Mouse (Mus musculus): ENCODE results near the gene Dscaml1.

Gene Dscaml1

GRCm38 (mm10) chr9:45664871-45665394 lies 238.5 kb downstream of the Dscaml1 start:
- DNase-seq (ENCODE audit: extremely low read depth, insufficient read length, low spot score): no peak

- DNase-seq (ENCODE audit: extremely low read depth, insufficient read length, low spot score): no peak
Measured at GRCm38 (mm10) chr9:45675931-45676330, 249.5 kb downstream of the Dscaml1 start.

GRCm38 (mm10) chr9:45676578-45676977 lies 250.2 kb downstream of the Dscaml1 start:
- no peak for DNase-seq (ENCODE audit: extremely low read depth, insufficient read length, low spot score)

- DNase-seq (ENCODE audit: extremely low read depth, insufficient read length, low spot score): no peak
Measured at GRCm38 (mm10) chr9:45677236-45677781, 250.9 kb downstream of the Dscaml1 start.

- no peak for DNase-seq (ENCODE audit: extremely low read depth, insufficient read length, low spot score)
Measured at GRCm38 (mm10) chr9:45677952-45678663, 251.7 kb downstream of the Dscaml1 start.

- no peak for DNase-seq (ENCODE audit: extremely low read depth, insufficient read length, low spot score)
Measured at GRCm38 (mm10) chr9:45678664-45679026, 252.2 kb downstream of the Dscaml1 start.

GRCm38 (mm10) chr9:45682461-45682998 lies 256.1 kb downstream of the Dscaml1 start:
- DNase-seq (ENCODE audit: extremely low read depth, insufficient read length, low spot score): no peak

GRCm38 (mm10) chr9:45693424-45694237 lies 267.2 kb downstream of the Dscaml1 start:
- DNase-seq (ENCODE audit: extremely low read depth, insufficient read length, low spot score): no peak

- no peak for DNase-seq (ENCODE audit: extremely low read depth, insufficient read length, low spot score)
Measured at GRCm38 (mm10) chr9:45694256-45694655, 267.8 kb downstream of the Dscaml1 start.

GRCm38 (mm10) chr9:45699171-45699570 lies 272.7 kb downstream of the Dscaml1 start:
- no peak for DNase-seq (ENCODE audit: extremely low read depth, insufficient read length, low spot score)

GRCm38 (mm10) chr9:45703236-45703635 lies 276.8 kb downstream of the Dscaml1 start:
- no peak for DNase-seq (ENCODE audit: extremely low read depth, insufficient read length, low spot score)

- no peak for DNase-seq (ENCODE audit: extremely low read depth, insufficient read length, low spot score)
Measured at GRCm38 (mm10) chr9:45704441-45704840, 278.0 kb downstream of the Dscaml1 start.

GRCm38 (mm10) chr9:45710300-45710699 lies 283.9 kb downstream of the Dscaml1 start:
- peak; percentile 50 for DNase-seq (ENCODE audit: extremely low read depth, insufficient read length, low spot score)

- no peak for DNase-seq (ENCODE audit: extremely low read depth, insufficient read length, low spot score)
Measured at GRCm38 (mm10) chr9:45715387-45715786, 289.0 kb downstream of the Dscaml1 start.

GRCm38 (mm10) chr9:45719997-45720396 lies 293.6 kb downstream of the Dscaml1 start:
- DNase-seq (ENCODE audit: extremely low read depth, insufficient read length, low spot score): no peak

- no peak for DNase-seq (ENCODE audit: extremely low read depth, insufficient read length, low spot score)
Measured at GRCm38 (mm10) chr9:45731851-45732250, 305.4 kb downstream of the Dscaml1 start.

- DNase-seq (ENCODE audit: extremely low read depth, insufficient read length, low spot score): no peak
Measured at GRCm38 (mm10) chr9:45733246-45733645, 306.8 kb downstream of the Dscaml1 start.

GRCm38 (mm10) chr9:45739001-45739701 lies 312.7 kb downstream of the Dscaml1 start:
- DNase-seq (ENCODE audit: extremely low read depth, insufficient read length, low spot score): no peak

GRCm38 (mm10) chr9:45739702-45740583 lies 313.5 kb downstream of the Dscaml1 start:
- no peak for DNase-seq (ENCODE audit: extremely low read depth, insufficient read length, low spot score)

- DNase-seq (ENCODE audit: extremely low read depth, insufficient read length, low spot score): no peak
Measured at GRCm38 (mm10) chr9:45740584-45740980, 314.2 kb downstream of the Dscaml1 start.

Measured in 3134 (cell line).